Mouse (Mus musculus) megakaryocyte, embryonic 14.5 days (primary cell): ENCODE data around the gene Sigmar1.

Experiments
- FLI1 ChIP-seq: IDR thresholded peaks from 2 replicates; pipeline ENCODE4 v1.6.1; 2012; ENCODE audit warnings: low read length, inconsistent platforms, mixed read lengths
- GATA1 ChIP-seq: IDR thresholded peaks from 3 replicates; pipeline ENCODE4 v1.6.1; 2012; ENCODE audit warnings: mixed read lengths, low read length, inconsistent platforms, borderline replicate concordance

GRCm38 (mm10) chr4:41711705-41712375, 44.1 kb downstream of the Sigmar1 start:
- TF ChIP-seq GATA1, result no peak
- TF ChIP-seq FLI1, result no peak
